9 mouse cellular contexts compared by ENCODE assay signal in the genomic region with DNA sequence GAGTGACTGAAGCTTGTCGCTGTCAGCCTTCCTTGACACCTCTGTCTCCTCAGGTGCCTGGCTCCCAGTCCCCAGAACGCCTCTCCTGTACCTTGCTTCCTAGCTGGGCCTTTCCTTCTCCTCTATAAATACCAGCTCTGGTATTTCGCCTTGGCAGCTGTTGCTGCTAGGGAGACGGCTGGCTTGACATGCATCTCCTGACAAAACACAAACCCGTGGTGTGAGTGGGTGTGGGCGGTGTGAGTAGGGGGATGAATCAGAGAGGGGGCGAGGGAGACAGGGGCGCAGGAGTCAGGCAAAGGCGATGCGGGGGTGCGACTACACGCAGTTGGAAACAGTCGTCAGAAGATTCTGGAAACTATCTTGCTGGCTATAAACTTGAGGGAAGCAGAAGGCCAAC. TPM values are rescaled to one million over a fixed set of nuclear protein-coding genes. Genes with fewer than 3 reads are reported as not detected.
DNase-seq lines count a peak whose midpoint lies in the region; ATAC-seq and TF ChIP-seq lines count a peak whose summit lies in the region.
"Had no signal": no experiment of that assay in that cellular context is flagged by ENCODE, and none has a peak within 500 bp of the region (broad histone marks: within the 10 kb centered on the region; RNA-seq: fewer than 3 reads in every experiment).

No protein-coding gene starts in this region.

- no peak for TF ChIP-seq CTCF in lung, postnatal 0 days (IDR thresholded peaks at IDR 0.05)
- TF ChIP-seq CTCF in stomach, postnatal 0 days (IDR thresholded peaks at IDR 0.05; ENCODE audit: low read depth), result no peak

- H3K36me3 ChIP-seq in lung, postnatal 0 days (ENCODE audit: insufficient read depth, low read length), result no peaks in the 10 kb centered on the region
- H3K36me3 ChIP-seq in intestine, embryonic 16.5 days (ENCODE audit: control insufficient read depth, insufficient read depth, low read length), result no peaks in the 10 kb centered on the region
- no peaks in the 10 kb centered on the region for H3K36me3 ChIP-seq in stomach, postnatal 0 days (ENCODE audit: control insufficient read depth, insufficient read depth, low read length)
- H3K36me3 ChIP-seq in forebrain, embryonic 12.5 days (replicated peaks), result no peaks in the 10 kb centered on the region
- H3K36me3 ChIP-seq: hindbrain, embryonic 15.5 days; midbrain, embryonic 12.5 days had no signal

- peaks cover 15% of the 10 kb centered on the region for H3K27me3 ChIP-seq in lung, postnatal 0 days (replicated peaks; ENCODE audit: insufficient read depth, low read length)
- H3K27me3 ChIP-seq in intestine, embryonic 16.5 days (replicated peaks; ENCODE audit: control insufficient read depth, insufficient read depth, low read length), result peaks cover 18% of the 10 kb centered on the region; the same call in 1 of the 2 replicates
- no peaks in the 10 kb centered on the region for H3K27me3 ChIP-seq in stomach, postnatal 0 days (ENCODE audit: control insufficient read depth, insufficient read depth, low read length)
- H3K27me3 ChIP-seq in forebrain, embryonic 12.5 days, result peaks cover 61% of the 10 kb centered on the region

- WGBS in lung, postnatal 0 days, result 54% methylated on average over 13 of the region's 13 CpGs
- WGBS in intestine, embryonic 16.5 days, result 70% methylated on average over 13 of the region's 13 CpGs
- 51% methylated on average over 13 of the region's 13 CpGs for WGBS in stomach, postnatal 0 days
- 79% methylated on average over 13 of the region's 13 CpGs for WGBS in forebrain, embryonic 12.5 days

- no peak overlapping the region for H3K9ac ChIP-seq in lung, postnatal 0 days (replicated peaks; ENCODE audit: low read depth)
- H3K9ac ChIP-seq in intestine, embryonic 16.5 days (ENCODE audit: low read depth, low read length), result no peak overlapping the region
- no peak overlapping the region for H3K9ac ChIP-seq in stomach, postnatal 0 days (ENCODE audit: low read length)
- H3K9ac ChIP-seq in forebrain, embryonic 12.5 days, result no peak overlapping the region
- H3K9ac ChIP-seq: hindbrain, embryonic 15.5 days; midbrain, embryonic 12.5 days had no signal

- H3K4me1 ChIP-seq in lung, postnatal 0 days (ENCODE audit: insufficient read depth, low read depth, low read length), result peaks cover 6% of the 10 kb centered on the region; the same call in 1 of the 2 replicates
- H3K4me1 ChIP-seq in intestine, embryonic 16.5 days (ENCODE audit: control insufficient read depth, insufficient read depth, low read length), result peaks cover 12% of the 10 kb centered on the region; the same call in 1 of the 2 replicates
- H3K4me1 ChIP-seq in stomach, postnatal 0 days (replicated peaks; ENCODE audit: control insufficient read depth, insufficient read depth), result no peaks in the 10 kb centered on the region
- peaks cover 12% of the 10 kb centered on the region for H3K4me1 ChIP-seq in forebrain, embryonic 12.5 days

- ATAC-seq in lung, postnatal 0 days, result peak; percentile 54
- ATAC-seq in intestine, embryonic 16.5 days, result no peak
- no peak for ATAC-seq in stomach, postnatal 0 days (ENCODE audit: low FRiP score, low TSS enrichment)
- ATAC-seq in forebrain, embryonic 12.5 days (ENCODE audit: low FRiP score), result no peak

- TF ChIP-seq EP300 in lung, postnatal 0 days (IDR thresholded peaks at IDR 0.05), result no peak
- TF ChIP-seq EP300 in stomach, postnatal 0 days (optimal IDR thresholded peaks at IDR 0.05), result no peak

- H3K27ac ChIP-seq in lung, postnatal 0 days (ENCODE audit: low read length), result no peak overlapping the region; the same call in 1 of the 2 replicates
- H3K27ac ChIP-seq in intestine, embryonic 16.5 days (ENCODE audit: low read length), result peak overlapping the region; percentile 59
- H3K27ac ChIP-seq in stomach, postnatal 0 days (replicated peaks), result peak overlapping the region; percentile 88
- H3K27ac ChIP-seq in forebrain, embryonic 12.5 days, result no peak overlapping the region
- H3K27ac ChIP-seq: hindbrain, embryonic 15.5 days; midbrain, embryonic 12.5 days had no signal

- H3K9me3 ChIP-seq in lung, postnatal 0 days (ENCODE audit: low read length), result no peaks in the 10 kb centered on the region
- H3K9me3 ChIP-seq in intestine, embryonic 16.5 days (ENCODE audit: control insufficient read depth, low read length), result no peaks in the 10 kb centered on the region
- H3K9me3 ChIP-seq in stomach, postnatal 0 days (ENCODE audit: control insufficient read depth, low read length), result no peaks in the 10 kb centered on the region
- H3K9me3 ChIP-seq in forebrain, embryonic 12.5 days, result no peaks in the 10 kb centered on the region
- H3K9me3 ChIP-seq: hindbrain, embryonic 15.5 days; midbrain, embryonic 12.5 days had no signal

- H3K4me3 ChIP-seq in lung, postnatal 0 days (ENCODE audit: low read depth, low read length), result no peak overlapping the region
- no peak overlapping the region for H3K4me3 ChIP-seq in intestine, embryonic 16.5 days (ENCODE audit: low read length)
- no peak overlapping the region for H3K4me3 ChIP-seq in stomach, postnatal 0 days (ENCODE audit: low read depth, low read length)
- no peak overlapping the region for H3K4me3 ChIP-seq in forebrain, embryonic 12.5 days (replicated peaks)

- peak; percentile 38 for DNase-seq in lung, postnatal 0 days (ENCODE audit: low spot score)
- DNase-seq in lung, postnatal 25 days (ENCODE audit: low spot score), result no peak
- DNase-seq in heart, adult 8-10 months (ENCODE audit: low spot score), result peak; percentile 56
- DNase-seq in stomach, postnatal 0 days (ENCODE audit: low spot score), result no peak
- no peak for DNase-seq in B cell, adult 2 months

- H3K4me2 ChIP-seq in lung, postnatal 0 days (replicated peaks; ENCODE audit: low read depth, low read length), result no peak overlapping the region
- H3K4me2 ChIP-seq in intestine, embryonic 16.5 days (ENCODE audit: low read depth, low read length), result no peak overlapping the region
- no peak overlapping the region for H3K4me2 ChIP-seq in stomach, postnatal 0 days (replicated peaks; ENCODE audit: low read depth)
- H3K4me2 ChIP-seq in forebrain, embryonic 12.5 days, result no peak overlapping the region

RNA-seq across cellular contexts. Expression of gene Des, which starts 0.8 kb away (rescaled TPM):
- polyA plus RNA-seq in lung, postnatal 0 days (2015; fragmentation: Nextera tagmentation; extraction: Ambion mirVana), result 59.4 and 67.3 TPM in 2 replicates
- total RNA-seq in heart, adult 8-10 months (2022), result 1,000 to 10,000 TPM; 1,263 to 1,551 (median 1,367) TPM
- 149 and 159 TPM in 2 replicates for polyA plus RNA-seq in intestine, embryonic 16.5 days (2015; fragmentation: Nextera tagmentation; extraction: Ambion mirVana)
- polyA plus RNA-seq in stomach, postnatal 0 days (2015; fragmentation: Nextera tagmentation; extraction: Ambion mirVana), result 223 and 291 TPM in 2 replicates
- 0.74 and 0.78 TPM in 2 replicates for polyA plus RNA-seq in forebrain, embryonic 12.5 days (2016; fragmentation: Nextera tagmentation; extraction: Ambion mirVana)

RNA-seq across cellular contexts. Expression of gene Speg, which starts 15.8 kb away (rescaled TPM):
- 15.4 and 16.4 TPM in 2 replicates for polyA plus RNA-seq in lung, postnatal 0 days (2015; fragmentation: Nextera tagmentation; extraction: Ambion mirVana)
- total RNA-seq in heart, adult 8-10 months (2022), result 100 to 1,000 TPM; 131 to 145 (median 137) TPM
- polyA plus RNA-seq in intestine, embryonic 16.5 days (2015; fragmentation: Nextera tagmentation; extraction: Ambion mirVana), result 33.5 and 35.2 TPM in 2 replicates
- 28.8 and 30.0 TPM in 2 replicates for polyA plus RNA-seq in stomach, postnatal 0 days (2015; fragmentation: Nextera tagmentation; extraction: Ambion mirVana)
- polyA plus RNA-seq in forebrain, embryonic 12.5 days (2016; fragmentation: Nextera tagmentation; extraction: Ambion mirVana), result 10.0 and 11.3 TPM in 2 replicates

RNA-seq across cellular contexts. Expression of gene Dnpep, which starts 41.6 kb away (rescaled TPM):
- polyA plus RNA-seq in lung, postnatal 0 days (2015; fragmentation: Nextera tagmentation; extraction: Ambion mirVana), result 109 TPM in 2 replicates
- total RNA-seq in heart, adult 8-10 months (2022), result 10 to 100 TPM; 85.4 to 89.1 (median 86.9) TPM
- 159 and 160 TPM in 2 replicates for polyA plus RNA-seq in intestine, embryonic 16.5 days (2015; fragmentation: Nextera tagmentation; extraction: Ambion mirVana)
- 104 and 108 TPM in 2 replicates for polyA plus RNA-seq in stomach, postnatal 0 days (2015; fragmentation: Nextera tagmentation; extraction: Ambion mirVana)
- polyA plus RNA-seq in forebrain, embryonic 12.5 days (2016; fragmentation: Nextera tagmentation; extraction: Ambion mirVana), result 137 and 140 TPM in 2 replicates

Comparison
In these comparisons a context has a peak if more than half of its experiments do, and no peak if none do; other contexts are left out.
1. DNase-seq: peak in lung, postnatal 0 days (single experiment) and heart, adult 8-10 months (single experiment); none in lung, postnatal 25 days (single experiment), stomach, postnatal 0 days (single experiment) and B cell, adult 2 months (0 of 2).
2. H3K27ac ChIP-seq: peak in intestine, embryonic 16.5 days (single experiment) and stomach, postnatal 0 days (single experiment); none in lung, postnatal 0 days (single experiment) and forebrain, embryonic 12.5 days (single experiment).
3. RNA of gene Des, which starts 0.8 kb away (polyA plus RNA-seq): 223 to 291 TPM in stomach, postnatal 0 days, 149 to 159 TPM in intestine, embryonic 16.5 days and 59.4 to 67.3 TPM in lung, postnatal 0 days; 0.74 to 0.78 TPM in forebrain, embryonic 12.5 days; every median in the first group is over 10 times any median in the second.